Mouse (Mus musculus): ENCODE data around the gene Mphosph10. TPM values are rescaled to one million over a fixed set of nuclear protein-coding genes. Genes with fewer than 3 reads are reported as not detected.

Gene Mphosph10
- polyA plus RNA-seq, 2 experiments: 13.4 to 23.0 TPM

- no peaks in the 10 kb centered on the region for H3K4me1 ChIP-seq (replicated peaks; ENCODE audit: control insufficient read depth in 2 of 2, insufficient read depth in 2 of 2, low read length in 1 of 2)
- no peak for ATAC-seq (ENCODE audit: insufficient read depth)
- no peak overlapping the region for H3K4me3 ChIP-seq (ENCODE audit: insufficient read depth in 1 of 2, low read depth in 2 of 2, low read length in 2 of 2)
- TF ChIP-seq EP300 (IDR thresholded peaks at IDR 0.05; ENCODE audit: low read depth) (no peak), CTCF (IDR thresholded peaks at IDR 0.05; ENCODE audit: low read depth) (no peak)
- DNase-seq (ENCODE audit: low read depth in 3 of 3, low spot score in 3 of 3): no peak
- no peak overlapping the region for H3K27ac ChIP-seq
- 70% methylated on average over 20 of the region's 20 CpGs for WGBS (ENCODE audit: insufficient replicate concordance)
- H3K27me3 ChIP-seq (ENCODE audit: control insufficient read depth, insufficient read depth, low read length): no peaks in the 10 kb centered on the region
- no peak overlapping the region for H3K4me2 ChIP-seq (ENCODE audit: low read depth)
- no peak overlapping the region for H3K9ac ChIP-seq (replicated peaks)
- no peaks in the 10 kb centered on the region for H3K9me3 ChIP-seq (ENCODE audit: control insufficient read depth, low read length)
- peaks cover 4% of the 10 kb centered on the region for H3K36me3 ChIP-seq (replicated peaks; ENCODE audit: control insufficient read depth, insufficient read depth, low read depth)
Observed at GRCm38 (mm10) chr7:64359943-64360585, 32.0 kb downstream of the Mphosph10 start.

- Histone ChIP-seq H3K27me3 (ENCODE audit: control insufficient read depth, insufficient read depth, low read length) (no peaks in the 10 kb centered on the region), H3K36me3 (replicated peaks; ENCODE audit: control insufficient read depth, insufficient read depth, low read depth) (peaks cover 4% of the 10 kb centered on the region), H3K4me1 (replicated peaks; ENCODE audit: control insufficient read depth in 2 of 2, insufficient read depth in 2 of 2, low read length in 1 of 2) (no peaks in the 10 kb centered on the region), H3K4me3 (ENCODE audit: insufficient read depth in 1 of 2, low read depth in 2 of 2, low read length in 2 of 2) (no peak overlapping the region), H3K4me2 (ENCODE audit: low read depth) (no peak overlapping the region), H3K27ac (no peak overlapping the region), H3K9ac (replicated peaks) (no peak overlapping the region), H3K9me3 (ENCODE audit: control insufficient read depth, low read length) (no peaks in the 10 kb centered on the region)
- 76% methylated on average over 6 of the region's 6 CpGs for WGBS (ENCODE audit: insufficient replicate concordance)
- ATAC-seq (ENCODE audit: insufficient read depth): no peak
- DNase-seq (ENCODE audit: low read depth in 3 of 3, low spot score in 3 of 3): no peak
- TF ChIP-seq CTCF (IDR thresholded peaks at IDR 0.05; ENCODE audit: low read depth): no peak
Observed at GRCm38 (mm10) chr7:64358666-64359065, 33.4 kb downstream of the Mphosph10 start.

- no peak overlapping the region for H3K9ac ChIP-seq (replicated peaks)
- H3K36me3 ChIP-seq (replicated peaks; ENCODE audit: control insufficient read depth, insufficient read depth, low read depth): no peaks in the 10 kb centered on the region; the same call in 1 of the 2 replicates
- H3K4me2 ChIP-seq (ENCODE audit: low read depth): no peak overlapping the region
- no peak for DNase-seq (ENCODE audit: low read depth in 3 of 3, low spot score in 3 of 3)
- ATAC-seq (ENCODE audit: insufficient read depth): no peak
- TF ChIP-seq CTCF (IDR thresholded peaks at IDR 0.05; ENCODE audit: low read depth) (no peak), EP300 (IDR thresholded peaks at IDR 0.05; ENCODE audit: low read depth) (no peak)
- H3K27me3 ChIP-seq (ENCODE audit: control insufficient read depth, insufficient read depth, low read length): no peaks in the 10 kb centered on the region
- no peak overlapping the region for H3K4me3 ChIP-seq (ENCODE audit: insufficient read depth in 1 of 2, low read depth in 2 of 2, low read length in 2 of 2)
- H3K4me1 ChIP-seq (replicated peaks; ENCODE audit: control insufficient read depth in 2 of 2, insufficient read depth in 2 of 2, low read length in 1 of 2): no peaks in the 10 kb centered on the region
- no peak overlapping the region for H3K27ac ChIP-seq
- H3K9me3 ChIP-seq (ENCODE audit: control insufficient read depth, low read length): no peaks in the 10 kb centered on the region
- 87% methylated on average over 9 of the region's 9 CpGs for WGBS (ENCODE audit: insufficient replicate concordance)
Observed at GRCm38 (mm10) chr7:64357405-64357804, 34.7 kb downstream of the Mphosph10 start.

- no peak overlapping the region for H3K27ac ChIP-seq
- TF ChIP-seq CTCF (IDR thresholded peaks at IDR 0.05; ENCODE audit: low read depth) (no peak), EP300 (IDR thresholded peaks at IDR 0.05; ENCODE audit: low read depth) (no peak)
- no peaks in the 10 kb centered on the region for H3K4me1 ChIP-seq (replicated peaks; ENCODE audit: control insufficient read depth in 2 of 2, insufficient read depth in 2 of 2, low read length in 1 of 2)
- no peak overlapping the region for H3K4me2 ChIP-seq (ENCODE audit: low read depth)
- DNase-seq (ENCODE audit: low read depth in 3 of 3, low spot score in 3 of 3) (no peak), ATAC-seq (ENCODE audit: insufficient read depth) (no peak)
- no peaks in the 10 kb centered on the region for H3K9me3 ChIP-seq (ENCODE audit: control insufficient read depth, low read length)
- H3K9ac ChIP-seq (replicated peaks): no peak overlapping the region
- H3K27me3 ChIP-seq (ENCODE audit: control insufficient read depth, insufficient read depth, low read length): no peaks in the 10 kb centered on the region
- 75% methylated on average over 5 of the region's 5 CpGs for WGBS (ENCODE audit: insufficient replicate concordance)
- H3K4me3 ChIP-seq (ENCODE audit: insufficient read depth in 1 of 2, low read depth in 2 of 2, low read length in 2 of 2): no peak overlapping the region
- no peaks in the 10 kb centered on the region; the same call in 1 of the 2 replicates for H3K36me3 ChIP-seq (replicated peaks; ENCODE audit: control insufficient read depth, insufficient read depth, low read depth)
Observed at GRCm38 (mm10) chr7:64356661-64357060, 35.4 kb downstream of the Mphosph10 start.

- no peak for ATAC-seq (ENCODE audit: insufficient read depth)
- TF ChIP-seq EP300 (IDR thresholded peaks at IDR 0.05; ENCODE audit: low read depth): no peak
- TF ChIP-seq CTCF (IDR thresholded peaks at IDR 0.05; ENCODE audit: low read depth): no peak
- no peaks in the 10 kb centered on the region for H3K9me3 ChIP-seq (ENCODE audit: control insufficient read depth, low read length)
- no peak for DNase-seq (ENCODE audit: low read depth in 3 of 3, low spot score in 3 of 3)
- H3K4me3 ChIP-seq (ENCODE audit: insufficient read depth in 1 of 2, low read depth in 2 of 2, low read length in 2 of 2): no peak overlapping the region
- WGBS (ENCODE audit: insufficient replicate concordance): 68% methylated on average over 14 of the region's 14 CpGs
- H3K36me3 ChIP-seq (replicated peaks; ENCODE audit: control insufficient read depth, insufficient read depth, low read depth): no peaks in the 10 kb centered on the region
- H3K27me3 ChIP-seq (ENCODE audit: control insufficient read depth, insufficient read depth, low read length): no peaks in the 10 kb centered on the region
- H3K4me1 ChIP-seq (replicated peaks; ENCODE audit: control insufficient read depth in 2 of 2, insufficient read depth in 2 of 2, low read length in 1 of 2): no peaks in the 10 kb centered on the region
- no peak overlapping the region for H3K9ac ChIP-seq (replicated peaks)
- H3K27ac ChIP-seq: no peak overlapping the region
- no peak overlapping the region for H3K4me2 ChIP-seq (ENCODE audit: low read depth)
Observed at GRCm38 (mm10) chr7:64354206-64354605, 37.9 kb downstream of the Mphosph10 start.
